Mouse (Mus musculus) cerebellum, postnatal 10 days (tissue): Measurements from ENCODE around the gene Kcna7.

Source experiments
- DNase-seq, 2 experiments: peaks; one replicate each; pipeline ENCODE4 v3.0.0; 2021; ENCODE audit warnings: mixed read lengths in 2 of 2

Gene Kcna7

GRCm38 (mm10) chr7:45426556-45426955, 21.1 kb downstream of the Kcna7 start:
- no peak for DNase-seq

DNA sequence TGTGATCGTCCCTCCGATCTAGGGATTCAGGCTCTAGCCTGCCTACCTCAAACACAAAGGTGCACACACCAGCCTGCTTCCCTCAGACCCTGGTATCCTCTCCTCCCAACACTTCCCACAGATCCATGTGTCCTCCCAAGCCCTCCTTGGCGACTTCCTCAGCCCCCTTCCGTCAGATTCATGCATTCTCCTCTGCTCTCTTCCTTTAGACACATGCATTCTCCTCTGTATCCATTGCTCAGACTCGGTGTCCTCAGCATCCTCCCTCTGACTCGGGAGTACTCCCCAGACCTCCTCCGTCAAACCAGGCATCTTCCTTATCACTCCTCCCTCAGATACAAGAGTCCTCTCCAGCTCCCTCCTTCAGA, 28.4 kb downstream of the Kcna7 start:
- no peak for DNase-seq

- peak; percentile 100 for DNase-seq
These were observed 29.0 kb downstream of the Kcna7 start, which contains the start of gene Gys1 for GRCm38 (mm10) chr7:45434203-45435015. Gys1 (plus strand) TSS chr7:45434844.

- DNase-seq, result no peak
These were observed 29.6 kb downstream of the Kcna7 start for GRCm38 (mm10) chr7:45435038-45435437.

- no peak for DNase-seq
These were observed 31.0 kb downstream of the Kcna7 start for GRCm38 (mm10) chr7:45436444-45436843.

- no peak for DNase-seq
These were observed 31.6 kb downstream of the Kcna7 start for GRCm38 (mm10) chr7:45437046-45437445.

GRCm38 (mm10) chr7:45437521-45438276, 32.2 kb downstream of the Kcna7 start, which contains the start of gene Ruvbl2:
Ruvbl2 (minus strand) TSS chr7:45438096.
- no peak for DNase-seq

GRCm38 (mm10) chr7:45443526-45444420, 38.3 kb downstream of the Kcna7 start:
- DNase-seq, result no peak

DNA sequence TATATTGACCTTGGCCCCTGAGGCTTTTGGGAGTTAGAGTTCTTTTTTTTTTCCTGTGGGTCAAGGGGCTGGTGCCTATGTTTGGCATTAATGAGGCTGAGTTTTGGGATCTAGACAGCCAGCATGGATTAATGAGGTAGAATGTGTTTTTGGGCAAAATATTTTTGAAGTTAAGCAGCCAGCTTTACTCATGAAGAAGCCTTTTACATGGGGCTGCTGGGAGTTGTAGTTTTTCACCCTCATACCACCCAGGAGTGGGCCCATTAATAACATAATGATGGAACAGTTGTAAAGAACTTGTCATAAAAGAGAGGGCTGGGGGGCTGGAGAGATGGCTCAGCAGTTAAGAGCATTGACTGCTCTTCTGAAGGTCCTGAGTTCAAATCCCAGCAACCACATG, 41.1 kb downstream of the Kcna7 start:
- no peak for DNase-seq

- DNase-seq, result peak; percentile 71 to 76
These were observed 42.0 kb downstream of the Kcna7 start for GRCm38 (mm10) chr7:45447325-45447990.

GRCm38 (mm10) chr7:45449974-45450373, 44.5 kb downstream of the Kcna7 start:
- no peak for DNase-seq

- DNase-seq, result peak; percentile 93 to 95
These were observed 46.0 kb downstream of the Kcna7 start for GRCm38 (mm10) chr7:45451344-45451982.

- DNase-seq, result no peak
These were observed 49.5 kb downstream of the Kcna7 start for GRCm38 (mm10) chr7:45454971-45455370.

- DNase-seq, result no peak
These were observed 50.7 kb downstream of the Kcna7 start for GRCm38 (mm10) chr7:45455932-45456696.

DNA sequence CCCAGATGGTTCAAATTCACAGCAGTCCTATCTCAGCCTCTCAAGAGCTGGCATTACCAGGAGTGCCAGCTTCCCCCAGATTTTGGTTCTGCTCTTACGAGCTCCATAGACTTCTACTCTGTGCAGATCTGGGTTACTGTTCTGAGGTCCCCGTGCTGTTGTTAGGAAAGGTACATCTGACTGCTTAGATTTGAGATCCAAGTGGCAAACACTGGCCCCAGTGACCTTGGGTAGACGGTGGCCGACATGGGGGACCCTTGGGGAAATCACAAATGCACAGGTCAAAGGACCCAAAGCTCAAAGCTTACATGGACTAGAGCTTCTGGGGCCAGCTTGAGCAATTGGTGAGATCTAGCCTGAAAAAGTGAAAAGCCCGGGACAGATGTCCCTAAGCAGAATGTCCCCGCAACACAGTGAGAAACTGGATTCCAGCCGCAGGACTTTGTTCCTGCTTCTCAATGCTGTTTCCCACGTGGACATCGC, 51.3 kb downstream of the Kcna7 start:
- no peak for DNase-seq

- no peak for DNase-seq
These were observed 52.0 kb downstream of the Kcna7 start for GRCm38 (mm10) chr7:45457204-45458060.

DNA sequence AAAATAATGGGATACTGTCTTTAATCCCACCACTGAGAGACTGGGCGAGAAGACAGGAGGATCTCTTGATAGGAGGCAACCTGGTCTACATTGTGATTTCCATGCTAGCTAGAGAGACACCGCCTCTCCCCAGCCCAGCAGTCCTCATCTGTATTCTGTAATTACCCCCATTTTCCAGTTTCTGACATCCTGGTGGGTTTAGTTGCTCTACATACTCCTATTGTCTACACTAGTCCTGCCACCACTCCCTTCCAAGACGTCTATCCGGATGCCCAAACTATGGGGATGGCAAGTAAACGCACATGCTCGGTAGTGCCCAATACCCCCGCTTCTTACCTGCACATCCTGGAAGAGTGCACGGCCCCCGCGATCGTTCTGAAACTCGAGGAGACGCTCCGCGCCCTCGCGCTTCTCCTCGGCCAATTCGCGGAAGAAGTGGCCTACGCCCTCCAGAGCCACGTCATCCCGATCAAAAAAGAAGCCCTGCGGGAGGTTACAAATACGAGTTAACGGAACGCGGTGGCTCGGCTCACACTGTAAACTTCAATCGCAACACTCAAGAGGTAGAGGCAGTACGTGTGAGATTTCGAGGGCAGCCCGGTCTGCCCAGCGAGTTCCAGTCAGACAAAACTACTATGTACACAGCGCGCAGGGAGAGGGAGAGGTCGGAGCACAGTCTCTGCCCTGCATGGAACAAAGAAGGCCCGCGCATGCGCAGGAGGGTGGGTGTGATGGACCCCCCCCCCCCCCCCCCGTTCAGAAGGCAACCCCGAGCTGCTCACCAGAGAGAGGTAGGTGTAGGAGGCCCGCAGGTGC, 53.5 kb downstream of the Kcna7 start:
- DNase-seq, result peak; percentile 96
